Mouse (Mus musculus) testis, adult 2 months (tissue): ENCODE results near the gene Spsb4.

ENCODE experiments used
- CTCF ChIP-seq: fragments of 200-500 bp; IDR thresholded peaks from 2 replicates; pipeline ENCODE4 v1.5.1; 2012; ENCODE audit warnings: low read depth, mild to moderate bottlenecking, inconsistent platforms, low read length, moderate library complexity; ENCODE audit not compliant: control insufficient read depth, insufficient read depth, insufficient replicate concordance
- POLR2A ChIP-seq: fragments of 200-500 bp; IDR thresholded peaks from 2 replicates; pipeline ENCODE4 v1.6.1; 2012; ENCODE audit warnings: low read depth, mild to moderate bottlenecking, inconsistent platforms, low read length, moderate library complexity; ENCODE audit not compliant: control insufficient read depth

DNA sequence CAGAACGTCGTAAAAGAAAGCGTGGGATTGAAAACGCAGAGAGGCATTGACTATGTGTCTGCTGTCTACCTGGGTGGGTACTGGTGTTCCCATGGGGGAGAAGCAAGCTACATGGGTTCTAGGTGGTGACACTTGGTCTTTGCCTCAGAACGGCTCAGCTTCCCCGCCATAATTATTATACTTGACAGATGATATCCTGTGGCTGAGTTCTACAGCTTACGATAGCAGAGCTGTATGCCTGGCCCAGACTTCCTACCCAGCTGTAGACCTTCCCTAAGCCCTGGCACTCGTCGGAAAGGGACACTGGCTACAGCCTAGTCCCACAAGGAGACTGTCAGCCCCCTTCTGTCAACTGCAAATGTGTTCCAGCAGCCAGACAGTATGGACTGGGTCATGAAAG, 37.5 kb downstream of the Spsb4 start:
- TF ChIP-seq POLR2A (no peak), CTCF (no peak)
